Mouse (Mus musculus): Measurements from ENCODE around the gene Agl. TPM values are rescaled to one million over a fixed set of nuclear protein-coding genes. Genes with fewer than 3 reads are reported as not detected.

The Agl gene
- polyA plus RNA-seq, 1 experiment, result 16.7 TPM

DNA sequence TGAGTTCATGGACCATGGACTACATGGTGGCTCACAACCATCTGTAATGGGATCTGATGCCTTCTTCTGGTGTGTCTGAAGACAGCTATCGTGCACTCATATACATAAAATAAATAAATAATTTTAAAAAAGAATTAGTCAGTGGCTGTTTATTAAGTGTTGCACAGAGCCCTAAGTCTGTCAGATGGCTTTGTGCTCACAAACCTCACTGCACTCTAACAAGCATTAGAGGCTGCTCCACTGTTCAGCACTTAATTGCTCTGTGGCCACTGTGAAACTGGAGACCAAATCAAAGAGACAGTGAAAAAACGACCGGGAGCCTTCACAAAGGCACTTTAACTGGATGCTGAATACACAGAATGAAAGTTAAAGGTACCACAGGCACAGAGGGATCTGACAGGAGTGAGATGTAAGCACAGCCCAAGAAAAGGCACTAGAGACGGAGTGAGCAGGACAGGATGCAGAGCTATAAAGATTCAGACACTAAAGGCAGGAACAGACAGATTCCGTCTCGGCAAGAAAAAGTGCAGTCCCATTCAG lies 3.1 kb downstream of the Agl start:
- TF ChIP-seq POLR2A (IDR thresholded peaks at IDR 0.05; ENCODE audit: extremely low read depth, insufficient read depth, low read length) (no peak), CTCF (IDR thresholded peaks at IDR 0.05; ENCODE audit: extremely low read depth, insufficient read depth, low read length) (no peak)
- peak overlapping the region; percentile 22; the same call in 1 of the 2 replicates for H3K4me3 ChIP-seq (ENCODE audit: insufficient read depth, low read length)
- peaks cover 2% of the 10 kb centered on the region; the same call in 1 of the 2 replicates for H3K4me1 ChIP-seq (ENCODE audit: control insufficient read depth, insufficient read depth, low read length)
- H3K27ac ChIP-seq (ENCODE audit: insufficient read depth, low read length), result no peak overlapping the region; the same call in 1 of the 2 replicates

DNA sequence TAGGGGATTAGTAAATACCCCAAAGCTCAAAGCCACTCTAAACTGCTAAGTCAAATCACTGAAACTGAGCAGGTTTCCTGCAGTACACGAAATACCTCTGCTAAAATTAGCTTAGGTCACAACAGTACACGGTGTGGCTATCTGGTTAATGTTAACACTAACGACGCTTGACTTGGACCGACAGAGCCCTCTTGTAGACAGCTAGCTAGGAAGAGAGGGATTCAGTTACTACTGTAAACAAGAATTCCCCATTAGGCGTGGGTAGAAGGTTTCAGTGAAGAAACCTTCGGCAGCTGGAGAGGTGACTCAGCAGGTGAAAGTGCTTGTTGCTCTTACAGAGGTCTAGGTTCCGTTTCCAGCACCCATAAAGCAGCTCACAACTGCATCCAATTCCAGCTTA lies 6.2 kb downstream of the Agl start:
- Histone ChIP-seq H3K27ac (ENCODE audit: insufficient read depth, low read length) (no peak overlapping the region), H3K4me3 (ENCODE audit: insufficient read depth, low read length) (no peak overlapping the region), H3K4me1 (ENCODE audit: control insufficient read depth, insufficient read depth, low read length) (peaks cover 2% of the 10 kb centered on the region; the same call in 1 of the 2 replicates)
- no peak for TF ChIP-seq POLR2A (IDR thresholded peaks at IDR 0.05; ENCODE audit: extremely low read depth, insufficient read depth, low read length)
- no peak for TF ChIP-seq CTCF (IDR thresholded peaks at IDR 0.05; ENCODE audit: extremely low read depth, insufficient read depth, low read length)

DNA sequence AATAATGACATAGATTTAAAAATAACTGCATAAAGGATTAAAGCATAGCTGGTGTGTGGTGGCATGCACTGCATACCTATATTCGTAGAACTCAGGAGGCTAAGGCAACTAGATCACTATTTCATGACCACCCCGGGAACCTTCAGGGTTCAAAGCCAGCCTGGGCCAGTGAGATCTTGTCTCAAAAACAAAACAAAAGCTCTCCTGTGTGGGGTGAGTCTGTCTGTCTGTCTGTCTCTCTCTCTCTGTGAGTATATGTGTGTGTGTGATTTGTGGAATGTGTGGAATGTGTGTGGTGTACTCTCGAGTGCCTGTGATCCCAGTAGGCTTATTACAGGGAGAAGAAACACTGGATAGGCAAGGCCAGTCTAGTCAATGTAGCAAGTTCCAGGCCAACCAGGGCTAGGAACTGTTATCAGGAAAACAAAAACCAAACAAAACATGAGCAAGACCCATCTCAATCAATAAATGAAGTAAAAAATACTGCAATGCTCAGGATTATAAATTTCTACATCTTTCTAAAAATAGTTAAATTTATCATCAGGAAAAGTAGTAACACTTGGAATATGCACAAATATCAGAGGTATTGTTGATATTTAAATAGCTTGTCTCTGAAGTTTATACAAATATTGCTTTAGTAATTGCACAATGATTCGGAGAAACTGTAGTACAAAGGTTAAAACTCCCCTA lies 9.0 kb downstream of the Agl start:
- H3K4me1 ChIP-seq (ENCODE audit: control insufficient read depth, insufficient read depth, low read length), result no peaks in the 10 kb centered on the region
- H3K4me3 ChIP-seq (ENCODE audit: insufficient read depth, low read length), result no peak overlapping the region
- no peak overlapping the region for H3K27ac ChIP-seq (ENCODE audit: insufficient read depth, low read length)
- no peak for TF ChIP-seq CTCF (IDR thresholded peaks at IDR 0.05; ENCODE audit: extremely low read depth, insufficient read depth, low read length)
- no peak for TF ChIP-seq POLR2A (IDR thresholded peaks at IDR 0.05; ENCODE audit: extremely low read depth, insufficient read depth, low read length)

DNA sequence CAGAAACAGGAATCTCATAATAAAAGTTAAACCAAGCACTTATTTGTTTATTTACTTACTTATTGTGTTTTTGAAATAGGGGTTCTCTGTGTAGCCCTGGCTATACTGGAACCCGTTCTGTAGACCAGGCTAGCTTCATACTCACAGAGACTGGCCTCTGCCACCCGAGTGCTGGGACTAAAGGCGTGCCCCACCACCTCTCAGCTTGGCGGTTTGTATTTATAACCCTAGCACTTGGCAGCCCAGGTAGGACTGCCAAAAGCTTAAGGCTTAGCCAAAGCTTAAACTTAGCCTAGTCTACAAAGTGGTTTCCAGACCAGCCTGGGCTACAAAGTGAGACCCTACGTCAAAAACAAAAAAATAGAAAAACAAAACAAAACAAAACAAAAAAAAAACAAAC lies 19.1 kb downstream of the Agl start:
- Histone ChIP-seq H3K4me3 (ENCODE audit: insufficient read depth, low read length) (no peak overlapping the region), H3K4me1 (ENCODE audit: control insufficient read depth, insufficient read depth, low read length) (no peaks in the 10 kb centered on the region), H3K27ac (ENCODE audit: insufficient read depth, low read length) (no peak overlapping the region)
- TF ChIP-seq POLR2A (IDR thresholded peaks at IDR 0.05; ENCODE audit: extremely low read depth, insufficient read depth, low read length) (no peak), CTCF (IDR thresholded peaks at IDR 0.05; ENCODE audit: extremely low read depth, insufficient read depth, low read length) (no peak)

DNA sequence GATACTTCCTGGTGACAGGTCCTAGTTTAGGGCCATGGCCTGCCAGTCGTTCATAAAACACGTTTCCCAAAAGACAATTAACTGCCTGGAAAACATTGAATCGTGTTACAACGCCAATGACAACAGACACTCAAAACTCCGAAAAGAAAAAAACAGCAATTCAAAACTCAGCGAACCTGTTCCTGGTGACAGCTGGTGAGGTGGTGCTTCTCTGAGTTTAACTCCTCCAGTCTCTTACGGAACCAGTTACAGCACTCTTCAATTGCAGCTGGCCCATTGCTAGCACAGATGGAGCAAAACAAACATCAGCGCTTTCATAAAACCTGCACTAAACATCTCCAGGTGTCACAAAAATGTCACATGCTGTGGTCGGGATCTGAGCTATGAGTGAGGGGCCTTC lies 21.4 kb downstream of the Agl start:
- Histone ChIP-seq H3K27ac (ENCODE audit: insufficient read depth, low read length) (no peak overlapping the region), H3K4me3 (ENCODE audit: insufficient read depth, low read length) (no peak overlapping the region), H3K4me1 (ENCODE audit: control insufficient read depth, insufficient read depth, low read length) (no peaks in the 10 kb centered on the region)
- TF ChIP-seq CTCF (IDR thresholded peaks at IDR 0.05; ENCODE audit: extremely low read depth, insufficient read depth, low read length) (no peak), POLR2A (IDR thresholded peaks at IDR 0.05; ENCODE audit: extremely low read depth, insufficient read depth, low read length) (no peak)

DNA sequence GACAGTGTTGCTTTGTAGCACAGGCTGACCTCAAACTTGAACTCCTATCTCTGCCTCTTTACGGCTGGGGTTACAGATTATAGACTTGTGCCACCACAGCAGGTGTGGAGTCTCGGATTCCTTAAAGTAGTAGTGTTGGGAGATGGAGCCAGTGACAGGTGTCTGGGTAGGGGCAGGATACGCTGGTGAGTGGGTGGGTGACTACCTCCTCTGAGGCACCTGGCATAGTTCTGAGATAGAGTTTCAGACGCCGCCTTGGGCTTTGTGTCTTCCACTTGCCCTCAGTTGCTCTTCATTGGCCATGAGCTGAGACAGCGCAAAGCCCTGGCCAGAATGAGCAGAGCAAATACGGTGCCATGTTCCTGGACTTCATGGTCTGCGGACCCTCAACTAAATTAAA lies 22.1 kb downstream of the Agl start:
- no peaks in the 10 kb centered on the region for H3K4me1 ChIP-seq (ENCODE audit: control insufficient read depth, insufficient read depth, low read length)
- H3K4me3 ChIP-seq (ENCODE audit: insufficient read depth, low read length), result no peak overlapping the region
- no peak for TF ChIP-seq CTCF (IDR thresholded peaks at IDR 0.05; ENCODE audit: extremely low read depth, insufficient read depth, low read length)
- TF ChIP-seq POLR2A (IDR thresholded peaks at IDR 0.05; ENCODE audit: extremely low read depth, insufficient read depth, low read length), result no peak
- H3K27ac ChIP-seq (ENCODE audit: insufficient read depth, low read length), result no peak overlapping the region

DNA sequence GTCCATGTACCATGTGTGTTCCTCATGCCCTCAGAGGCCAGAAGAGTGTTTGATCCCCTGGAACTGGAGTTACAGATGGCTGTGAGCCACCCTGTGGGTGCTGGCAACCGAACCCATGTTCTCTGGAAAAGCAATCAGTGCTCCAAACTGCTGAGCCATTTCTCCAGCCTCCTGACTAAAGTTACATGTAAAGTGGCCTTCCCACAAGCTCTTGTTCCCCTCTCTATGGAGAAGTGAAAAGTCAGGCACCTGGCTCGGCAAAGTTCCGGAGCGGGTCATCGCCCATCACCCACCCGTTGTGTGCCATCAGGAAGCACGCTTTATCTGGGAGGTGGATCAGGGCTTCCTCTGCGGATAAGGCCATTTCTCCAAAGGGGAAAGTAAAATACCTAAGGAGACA lies 23.2 kb downstream of the Agl start:
- Histone ChIP-seq H3K27ac (ENCODE audit: insufficient read depth, low read length) (no peak overlapping the region), H3K4me3 (ENCODE audit: insufficient read depth, low read length) (no peak overlapping the region), H3K4me1 (ENCODE audit: control insufficient read depth, insufficient read depth, low read length) (no peaks in the 10 kb centered on the region)
- TF ChIP-seq POLR2A (IDR thresholded peaks at IDR 0.05; ENCODE audit: extremely low read depth, insufficient read depth, low read length), result no peak
- TF ChIP-seq CTCF (IDR thresholded peaks at IDR 0.05; ENCODE audit: extremely low read depth, insufficient read depth, low read length), result no peak

DNA sequence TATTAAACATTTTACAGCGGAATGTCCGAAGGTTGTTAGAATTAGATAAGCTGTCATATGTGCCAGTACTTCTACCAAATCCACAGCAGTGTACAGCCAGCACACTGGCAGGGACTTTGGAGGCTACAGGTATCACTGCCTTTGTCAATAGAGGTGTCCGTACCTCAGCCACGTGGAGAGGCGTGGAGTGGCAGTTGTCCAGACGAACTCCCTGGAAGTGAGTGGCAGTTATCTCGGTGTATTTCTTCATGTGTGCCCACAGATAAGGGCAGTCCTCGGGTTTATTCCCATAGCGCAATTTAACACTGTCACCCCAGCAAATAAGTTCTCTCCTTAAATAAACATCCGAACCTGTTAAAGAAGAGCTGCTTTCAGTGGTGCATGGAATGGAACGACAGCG lies 23.7 kb downstream of the Agl start:
- no peak for TF ChIP-seq CTCF (IDR thresholded peaks at IDR 0.05; ENCODE audit: extremely low read depth, insufficient read depth, low read length)
- no peak for TF ChIP-seq POLR2A (IDR thresholded peaks at IDR 0.05; ENCODE audit: extremely low read depth, insufficient read depth, low read length)
- Histone ChIP-seq H3K27ac (ENCODE audit: insufficient read depth, low read length) (no peak overlapping the region), H3K4me1 (ENCODE audit: control insufficient read depth, insufficient read depth, low read length) (no peaks in the 10 kb centered on the region), H3K4me3 (ENCODE audit: insufficient read depth, low read length) (no peak overlapping the region)

DNA sequence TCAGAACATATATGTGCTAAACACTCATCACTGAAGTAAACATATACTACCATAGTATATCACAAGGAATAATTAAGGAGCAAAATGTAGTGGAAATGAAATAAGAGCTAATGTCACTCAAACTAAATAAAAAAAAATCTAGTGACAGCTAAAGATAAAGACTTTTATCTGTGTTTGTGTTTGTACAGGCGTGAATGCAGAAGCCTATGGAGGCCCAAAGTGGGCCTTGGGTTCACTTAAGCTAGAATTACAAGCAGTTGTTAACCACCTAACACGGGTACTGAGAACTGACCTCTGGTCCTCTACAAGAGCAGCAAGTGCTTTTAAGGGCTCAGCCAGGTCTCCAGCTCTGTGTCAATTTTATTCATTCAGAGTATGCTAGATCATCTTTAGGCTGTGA lies 31.0 kb downstream of the Agl start:
- no peaks in the 10 kb centered on the region for H3K4me1 ChIP-seq (ENCODE audit: control insufficient read depth, insufficient read depth, low read length)
- no peak overlapping the region for H3K27ac ChIP-seq (ENCODE audit: insufficient read depth, low read length)
- TF ChIP-seq CTCF (IDR thresholded peaks at IDR 0.05; ENCODE audit: extremely low read depth, insufficient read depth, low read length) (no peak), POLR2A (IDR thresholded peaks at IDR 0.05; ENCODE audit: extremely low read depth, insufficient read depth, low read length) (no peak)
- no peak overlapping the region for H3K4me3 ChIP-seq (ENCODE audit: insufficient read depth, low read length)

DNA sequence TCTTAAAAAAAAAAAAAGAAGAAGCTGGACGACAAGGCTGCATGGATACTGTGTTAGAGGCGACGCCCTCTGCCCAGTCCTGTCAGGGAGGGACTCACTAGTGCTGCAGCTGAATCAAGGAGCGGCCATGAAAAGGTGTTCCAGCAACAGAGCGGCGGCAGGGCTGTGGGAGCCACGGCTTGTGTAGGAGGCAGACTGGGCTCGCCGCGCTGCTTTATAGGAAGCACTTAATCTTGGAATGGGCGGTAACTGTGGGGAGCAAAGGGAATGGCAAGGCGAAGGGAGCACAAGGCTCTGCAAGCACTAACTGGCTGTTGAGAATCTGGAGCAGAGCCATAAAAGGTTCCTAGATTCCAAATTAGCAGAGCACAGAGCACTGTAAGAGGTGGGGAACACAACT lies 34.1 kb downstream of the Agl start:
- Histone ChIP-seq H3K4me1 (ENCODE audit: control insufficient read depth, insufficient read depth, low read length) (no peaks in the 10 kb centered on the region), H3K4me3 (ENCODE audit: insufficient read depth, low read length) (no peak overlapping the region), H3K27ac (ENCODE audit: insufficient read depth, low read length) (no peak overlapping the region)
- TF ChIP-seq POLR2A (IDR thresholded peaks at IDR 0.05; ENCODE audit: extremely low read depth, insufficient read depth, low read length) (no peak), CTCF (IDR thresholded peaks at IDR 0.05; ENCODE audit: extremely low read depth, insufficient read depth, low read length) (no peak)

All from cortical plate, adult 2 months (tissue).